Mouse (Mus musculus) neural tube, embryonic 14.5 days (tissue): ENCODE measurements around the gene Zbtb42. TPM values are rescaled to one million over a fixed set of nuclear protein-coding genes. Genes with fewer than 3 reads are reported as not detected.

Experiments
- ATAC-seq: fragments of 200-750 bp; cut with Nextera tagmentation; 2 replicates; pipeline ENCODE4 v1.8.0; 2017; ENCODE audit warnings: low read depth, mild to moderate bottlenecking, moderate TSS enrichment, moderate library complexity
- H3K27ac ChIP-seq: fragments of 300-500 bp; sonication (generic); 2 replicates; pipeline ENCODE4 v1.5.1; 2014; ENCODE audit warnings: low read depth, mild to moderate bottlenecking, control low read depth, low read length, moderate library complexity, mixed read lengths
- H3K27me3 ChIP-seq: fragments of 300-500 bp; sonication (generic); 2 replicates; pipeline ENCODE4 v1.6.1; 2014; ENCODE audit warnings: low read length; ENCODE audit not compliant: control insufficient read depth, insufficient read depth
- H3K36me3 ChIP-seq: fragments of 300-500 bp; sonication (generic); 2 replicates; pipeline ENCODE4 v1.6.1; 2014; ENCODE audit warnings: low read length, mixed read lengths; ENCODE audit not compliant: control insufficient read depth, insufficient read depth
- H3K4me1 ChIP-seq: fragments of 300-500 bp; sonication (generic); 2 replicates; pipeline ENCODE4 v1.6.1; 2014; ENCODE audit warnings: low read length; ENCODE audit not compliant: control insufficient read depth, insufficient read depth
- H3K4me2 ChIP-seq: fragments of 300-500 bp; sonication (generic); 2 replicates; pipeline ENCODE4 v1.6.1; 2014; ENCODE audit warnings: mild to moderate bottlenecking, low read depth, low read length, control low read depth
- H3K4me3 ChIP-seq: fragments of 300-500 bp; sonication (generic); 2 replicates; pipeline ENCODE4 v1.5.1; 2014; ENCODE audit warnings: low read depth, low read length, control low read depth, mixed read lengths
- H3K9ac ChIP-seq: fragments of 300-500 bp; sonication (generic); replicated peaks from 2 replicates; pipeline ENCODE4 v1.6.1; 2014; ENCODE audit warnings: low read depth, mild to moderate bottlenecking, control low read depth, low read length, mixed read lengths
- H3K9me3 ChIP-seq: fragments of 300-500 bp; sonication (generic); 2 replicates; pipeline ENCODE4 v1.6.1; 2016; ENCODE audit warnings: low read length; ENCODE audit not compliant: control insufficient read depth
- WGBS: fragments of 180-500 bp; shearing (Covaris S2); extraction: QIAGEN DNeasy Blood & Tissue Kit; methylation state at CpG from one replicate; pipeline ENCODE4 v1.1.7; 2014; 5-methylcytosine and 5-hydroxymethylcytosine counted together
- polyA plus RNA-seq: library from polyadenylated mRNA; unstranded; fragments of >200 nt; fragmentation: Nextera tagmentation; extraction: Ambion mirVana; gene quantifications from 2 replicates; pipeline ENCODE4 v1.2.1, GENCODE M21; 2014

The Zbtb42 gene
- polyA plus RNA-seq, 1 experiment from 2014 or later: 1.3 TPM

DNA sequence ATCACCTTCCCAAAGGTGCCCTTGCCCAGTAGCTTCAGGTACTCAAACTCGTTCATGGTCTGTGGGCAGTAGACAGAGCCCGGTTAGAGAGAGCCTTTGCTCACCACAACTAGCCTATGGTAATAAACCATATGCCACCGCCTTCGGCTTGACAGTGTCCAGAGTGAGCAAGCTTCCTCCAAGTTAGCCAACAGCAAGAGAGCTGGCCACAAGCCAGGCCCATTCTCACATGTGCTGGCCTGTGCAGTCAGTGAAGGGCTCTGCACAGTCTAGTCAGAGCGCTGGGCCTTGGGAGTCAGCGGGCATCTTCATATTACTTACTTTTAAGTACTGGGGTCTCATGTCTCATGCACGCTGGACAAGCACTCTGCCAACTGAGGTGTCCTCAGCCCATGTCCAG lies 20.0 kb upstream of the Zbtb42 start:
- Histone ChIP-seq H3K9me3 (no peaks in the 10 kb centered on the region), H3K27me3 (no peaks in the 10 kb centered on the region), H3K4me3 (no peak overlapping the region), H3K9ac (no peak overlapping the region), H3K4me2 (no peak overlapping the region), H3K4me1 (peaks cover 31% of the 10 kb centered on the region), H3K27ac (no peak overlapping the region), H3K36me3 (peaks cover 79% of the 10 kb centered on the region)
- WGBS: 88% methylated on average over 7 of the region's 7 CpGs
- ATAC-seq: no peak

GRCm38 (mm10) chr12:112659109-112659508 lies 19.5 kb upstream of the Zbtb42 start:
- Histone ChIP-seq H3K9me3 (no peaks in the 10 kb centered on the region), H3K4me3 (no peak overlapping the region), H3K27me3 (no peaks in the 10 kb centered on the region), H3K27ac (no peak overlapping the region), H3K36me3 (peaks cover 74% of the 10 kb centered on the region), H3K4me2 (no peak overlapping the region), H3K4me1 (peaks cover 36% of the 10 kb centered on the region), H3K9ac (no peak overlapping the region)
- no peak for ATAC-seq
- WGBS: 81% methylated on average over 6 of the region's 6 CpGs

- peak overlapping the region; percentile 70 for H3K27ac ChIP-seq
- peak overlapping the region; percentile 19; the same call in 1 of the 2 replicates for H3K4me2 ChIP-seq
- H3K4me3 ChIP-seq: no peak overlapping the region
- ATAC-seq: peak; percentile 56
- no peak overlapping the region for H3K9ac ChIP-seq
- H3K27me3 ChIP-seq: no peaks in the 10 kb centered on the region
- no peaks in the 10 kb centered on the region for H3K9me3 ChIP-seq
- 35% methylated on average over 5 of the region's 5 CpGs for WGBS
- H3K36me3 ChIP-seq: peaks cover 58% of the 10 kb centered on the region
- H3K4me1 ChIP-seq: peaks cover 53% of the 10 kb centered on the region
Measured at GRCm38 (mm10) chr12:112660576-112661326, 17.9 kb upstream of the Zbtb42 start.

- Histone ChIP-seq H3K4me1 (peaks cover 58% of the 10 kb centered on the region), H3K27ac (peak overlapping the region; percentile 62; the same call in 1 of the 2 replicates), H3K27me3 (no peaks in the 10 kb centered on the region), H3K9me3 (no peaks in the 10 kb centered on the region), H3K4me2 (no peak overlapping the region), H3K4me3 (no peak overlapping the region), H3K36me3 (peaks cover 53% of the 10 kb centered on the region), H3K9ac (no peak overlapping the region)
- WGBS: 86% methylated on average over 3 of the region's 3 CpGs
- no peak for ATAC-seq
Measured at GRCm38 (mm10) chr12:112661327-112661605, 17.4 kb upstream of the Zbtb42 start.

- Histone ChIP-seq H3K9ac (0 out of 2 replicates have a peak overlapping the region, but pooled peaks have one; percentile 25), H3K4me1 (peaks cover 63% of the 10 kb centered on the region), H3K4me2 (no peak overlapping the region), H3K36me3 (peaks cover 47% of the 10 kb centered on the region), H3K4me3 (no peak overlapping the region), H3K27ac (0 out of 2 replicates have a peak overlapping the region, but pooled peaks have one; percentile 88), H3K27me3 (no peaks in the 10 kb centered on the region), H3K9me3 (no peaks in the 10 kb centered on the region)
- ATAC-seq: no peak
- 79% methylated on average over 9 of the region's 9 CpGs for WGBS
Measured at GRCm38 (mm10) chr12:112661851-112662250, 16.8 kb upstream of the Zbtb42 start.

DNA sequence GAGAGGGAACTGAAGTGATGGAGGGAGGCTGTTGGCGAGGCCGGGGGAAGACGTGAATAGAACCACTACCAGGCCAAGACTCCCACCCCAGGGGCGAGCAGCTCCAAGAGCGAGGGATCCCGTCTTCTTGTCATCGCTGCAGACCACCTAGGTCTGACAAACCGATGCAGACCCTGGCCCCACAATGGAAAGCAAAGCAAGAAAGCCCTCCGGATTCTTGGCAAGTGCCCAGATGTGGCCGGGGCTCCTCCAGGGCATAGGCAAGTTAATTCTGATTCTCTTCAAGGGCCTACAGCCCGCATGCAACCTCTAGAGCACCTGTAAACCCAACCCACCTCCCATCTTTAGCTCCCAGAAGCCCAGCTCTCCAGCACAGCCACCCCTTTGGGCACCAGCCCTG lies 15.3 kb upstream of the Zbtb42 start:
- 62% methylated on average over 11 of the region's 11 CpGs for WGBS
- H3K9me3 ChIP-seq: no peaks in the 10 kb centered on the region
- peaks cover 40% of the 10 kb centered on the region for H3K36me3 ChIP-seq
- H3K4me3 ChIP-seq: no peak overlapping the region
- 0 out of 2 replicates have a peak overlapping the region, but pooled peaks have one; percentile 37 for H3K9ac ChIP-seq
- peaks cover 76% of the 10 kb centered on the region for H3K4me1 ChIP-seq
- H3K4me2 ChIP-seq: peak overlapping the region; percentile 24
- peak overlapping the region; percentile 88 for H3K27ac ChIP-seq
- H3K27me3 ChIP-seq: no peaks in the 10 kb centered on the region
- no peak for ATAC-seq

GRCm38 (mm10) chr12:112663716-112664115 lies 14.9 kb upstream of the Zbtb42 start:
- Histone ChIP-seq H3K4me3 (no peak overlapping the region), H3K27ac (peak overlapping the region; percentile 88), H3K9me3 (no peaks in the 10 kb centered on the region), H3K9ac (peak overlapping the region; percentile 37; the same call in 1 of the 2 replicates), H3K4me2 (peak overlapping the region; percentile 24), H3K36me3 (peaks cover 40% of the 10 kb centered on the region), H3K27me3 (no peaks in the 10 kb centered on the region), H3K4me1 (peaks cover 78% of the 10 kb centered on the region)
- ATAC-seq: peak; percentile 32
- 39% methylated on average over 12 of the region's 12 CpGs for WGBS

- H3K4me1 ChIP-seq: peaks cover 78% of the 10 kb centered on the region
- H3K36me3 ChIP-seq: peaks cover 39% of the 10 kb centered on the region
- ATAC-seq: peak; percentile 28
- no peaks in the 10 kb centered on the region for H3K9me3 ChIP-seq
- H3K9ac ChIP-seq: peak overlapping the region; percentile 28; the same call in 1 of the 2 replicates
- peak overlapping the region; percentile 88 for H3K27ac ChIP-seq
- WGBS: 17% methylated on average over 2 of the region's 2 CpGs
- no peak overlapping the region for H3K4me3 ChIP-seq
- peak overlapping the region; percentile 24 for H3K4me2 ChIP-seq
- no peaks in the 10 kb centered on the region for H3K27me3 ChIP-seq
Measured at GRCm38 (mm10) chr12:112664124-112664523, 14.5 kb upstream of the Zbtb42 start.

GRCm38 (mm10) chr12:112664656-112665055 lies 14.0 kb upstream of the Zbtb42 start:
- peaks cover 37% of the 10 kb centered on the region for H3K36me3 ChIP-seq
- no peak overlapping the region for H3K4me3 ChIP-seq

More at GRCm38 (mm10) chr12:112664656-112665055, 14.0 kb upstream of the Zbtb42 start:
- ATAC-seq: no peak
- Histone ChIP-seq H3K27me3 (no peaks in the 10 kb centered on the region), H3K4me2 (peak overlapping the region; percentile 26; the same call in 1 of the 2 replicates), H3K9me3 (no peaks in the 10 kb centered on the region), H3K9ac (no peak overlapping the region), H3K27ac (peak overlapping the region; percentile 88), H3K4me1 (peaks cover 78% of the 10 kb centered on the region)
- WGBS: 24% methylated on average over 5 of the region's 5 CpGs
